Comparison of ENCODE assay signal across 21 mouse cellular contexts in the genomic region with DNA sequence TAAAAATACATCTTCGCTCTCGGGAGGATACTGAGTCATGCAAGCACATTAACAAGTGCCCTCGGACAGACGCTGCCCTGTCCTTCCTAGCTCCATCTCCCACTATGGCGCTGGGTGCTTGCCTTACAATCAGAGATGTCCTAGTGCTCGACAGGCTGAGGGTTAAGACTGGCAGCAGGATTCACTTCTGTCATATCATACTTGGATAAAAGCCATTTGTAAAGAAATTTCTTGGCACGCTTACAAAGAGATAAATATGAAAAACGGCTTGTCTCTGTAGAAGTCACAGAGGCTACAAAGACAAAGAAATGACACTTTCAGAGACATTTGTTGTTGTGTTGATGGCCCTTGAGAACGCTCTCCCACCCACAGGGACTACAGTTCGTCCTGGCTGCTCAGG.
A peak's percentile ranks its signal among the peaks of the same experiment; 100 is the strongest.
DNase-seq lines count a peak whose midpoint lies in the region; ATAC-seq and TF ChIP-seq lines count a peak whose summit lies in the region.
"Had no signal": no experiment of that assay in that cellular context is flagged by ENCODE, and none has a peak within 500 bp of the region (broad histone marks: within the 10 kb centered on the region; RNA-seq: fewer than 3 reads in every experiment).

No protein-coding gene starts in this region.

- ATAC-seq in lung, embryonic 14.5 days (ENCODE audit: insufficient read depth): no peak
- ATAC-seq in megakaryocyte-erythroid progenitor cell, adult 5-6 weeks (replicated peaks; ENCODE audit: low FRiP score, low TSS enrichment, poor library complexity, severe bottlenecking): peak; percentile 69
- ATAC-seq: activated CD4-positive, CD25-positive, alpha-beta regulatory T cell, adult 4 months; forebrain, embryonic 13.5 days; forebrain, embryonic 15.5 days; Patski had no signal

- H3K27me3 ChIP-seq in lung, embryonic 14.5 days (ENCODE audit: insufficient read depth, low read length): no peaks in the 10 kb centered on the region
- no peaks in the 10 kb centered on the region for H3K27me3 ChIP-seq in MEL (ENCODE audit: control insufficient read depth in 1 of 2, insufficient read depth in 2 of 2, low read length in 2 of 2)
- H3K27me3 ChIP-seq: embryonic facial prominence, embryonic 12.5 days; forebrain, embryonic 13.5 days; forebrain, embryonic 15.5 days; Patski had no signal

- no peak overlapping the region for H3K4me2 ChIP-seq in lung, embryonic 14.5 days
- H3K4me2 ChIP-seq: embryonic facial prominence, embryonic 12.5 days; forebrain, embryonic 13.5 days; forebrain, embryonic 15.5 days had no signal

- H3K79me2 ChIP-seq in MEL (ENCODE audit: control insufficient read depth, insufficient read depth, low read length, poor library complexity): no peaks in the 10 kb centered on the region

- TF ChIP-seq EP300 in MEL (IDR thresholded peaks at IDR 0.05; ENCODE audit: low read depth in 1 of 2, low read length in 2 of 2): peak; percentile 31 to 47; a peak in 3 of 4 replicates

- no peak for TF ChIP-seq RAD21 in MEL (IDR thresholded peaks at IDR 0.05; ENCODE audit: low read depth, low read length)

- WGBS in lung, embryonic 14.5 days: 57% methylated on average over 10 of the region's 10 CpGs

- H3K27ac ChIP-seq in lung, embryonic 14.5 days (ENCODE audit: low read depth): no peak overlapping the region
- peak overlapping the region; percentile 58; the same call in 1 of the 2 replicates for H3K27ac ChIP-seq in MEL (ENCODE audit: control insufficient read depth, low read depth, low read length)
- H3K27ac ChIP-seq: embryonic facial prominence, embryonic 10.5 days; embryonic facial prominence, embryonic 12.5 days; forebrain, embryonic 13.5 days; forebrain, embryonic 15.5 days had no signal

- DNase-seq in adrenal gland, adult 2 months: peak; percentile 13
- DNase-seq in adrenal gland, postnatal 25 days: no peak
- peak; percentile 47 for DNase-seq in lung, embryonic 14.5 days
- no peak for DNase-seq in lung, postnatal 25 days (ENCODE audit: low spot score)
- DNase-seq in MEL (ENCODE audit: low read depth, low spot score): peak; percentile 76
- DNase-seq in B cell, adult 2 months: no peak
- DNase-seq: adrenal gland, postnatal 10 days; adrenal gland, postnatal 36 days; cerebellum, adult 11-12 months; cerebellum, adult 2 months; cerebellum, adult 9-10 months; cerebellum, postnatal 10 days; cerebellum, postnatal 25 days; forebrain, postnatal 0 days had no signal

- H3K36me3 ChIP-seq in lung, embryonic 14.5 days (ENCODE audit: insufficient read depth): no peaks in the 10 kb centered on the region
- peaks cover 0 to 18% of the 10 kb centered on the region in 2 experiments; a peak in 2 of 4 replicates for H3K36me3 ChIP-seq in MEL (ENCODE audit: control insufficient read depth in 1 of 2, insufficient read depth in 2 of 2, low read length in 2 of 2)
- H3K36me3 ChIP-seq: embryonic facial prominence, embryonic 10.5 days; embryonic facial prominence, embryonic 12.5 days; forebrain, embryonic 15.5 days had no signal

- H3K9me3 ChIP-seq in lung, embryonic 14.5 days (ENCODE audit: low read depth, low read length): no peaks in the 10 kb centered on the region
- no peaks in the 10 kb centered on the region for H3K9me3 ChIP-seq in MEL (replicated peaks; ENCODE audit: insufficient read depth, low read length)
- H3K9me3 ChIP-seq: embryonic facial prominence, embryonic 10.5 days; embryonic facial prominence, embryonic 12.5 days; forebrain, embryonic 13.5 days; forebrain, embryonic 15.5 days had no signal

- H3K4me3 ChIP-seq in lung, embryonic 14.5 days (ENCODE audit: low read depth, low read length): no peak overlapping the region
- peak overlapping the region; percentile 3 to 29; a peak in 1 of 4 replicates for H3K4me3 ChIP-seq in MEL (ENCODE audit: control insufficient read depth in 1 of 2, insufficient read depth in 1 of 2, low read depth in 2 of 2, low read length in 2 of 2)
- H3K4me3 ChIP-seq: embryonic facial prominence, embryonic 10.5 days; embryonic facial prominence, embryonic 12.5 days; forebrain, embryonic 13.5 days; forebrain, embryonic 15.5 days had no signal

- H3K4me1 ChIP-seq in lung, embryonic 14.5 days (ENCODE audit: insufficient read depth): no peaks in the 10 kb centered on the region
- H3K4me1 ChIP-seq in MEL (ENCODE audit: control insufficient read depth in 1 of 2, insufficient read depth in 2 of 2, low read length in 2 of 2): peaks cover 8 to 10% of the 10 kb centered on the region in 2 experiments
- H3K4me1 ChIP-seq: embryonic facial prominence, embryonic 12.5 days; forebrain, embryonic 13.5 days; forebrain, embryonic 15.5 days had no signal

- TF ChIP-seq POLR2A in MEL (IDR thresholded peaks at IDR 0.05; ENCODE audit: control insufficient read depth in 1 of 2, insufficient read depth in 1 of 2, low read depth in 1 of 2, low read length in 2 of 2, poor library complexity in 1 of 2): no peak

- no peak for TF ChIP-seq CTCF in lung, embryonic 14.5 days (IDR thresholded peaks at IDR 0.05; ENCODE audit: low read depth)
- no peak for TF ChIP-seq CTCF in MEL (IDR thresholded peaks at IDR 0.05 in 2 of 3, conservative IDR thresholded peaks at IDR 0.05 in 1 of 3; ENCODE audit: control insufficient read depth in 1 of 3, insufficient read depth in 1 of 3, low read depth in 2 of 3, low read length in 3 of 3, poor library complexity in 1 of 3, severe bottlenecking in 1 of 3)

- no peak overlapping the region for H3K9ac ChIP-seq in lung, embryonic 14.5 days
- H3K9ac ChIP-seq in MEL (ENCODE audit: control insufficient read depth, low read depth, low read length, poor library complexity, severe bottlenecking): peak overlapping the region; percentile 14; the same call in 1 of the 2 replicates
- H3K9ac ChIP-seq: embryonic facial prominence, embryonic 12.5 days; forebrain, embryonic 13.5 days; forebrain, embryonic 15.5 days; forebrain, postnatal 0 days had no signal

TF ChIP-seq in MEL, 35 proteins besides CTCF, POLR2A, EP300 and RAD21:
- TF ChIP-seq TCF12 (IDR thresholded peaks at IDR 0.05; ENCODE audit: low read depth, low read length) (no peak), RCOR1 (IDR thresholded peaks at IDR 0.05; ENCODE audit: low read depth, low read length) (no peak), GATA1 (IDR thresholded peaks at IDR 0.05; ENCODE audit: low read depth, low read length) (peak; percentile 51), ZKSCAN1 (IDR thresholded peaks at IDR 0.05; ENCODE audit: low read depth, low read length) (no peak), BHLHE40 (IDR thresholded peaks at IDR 0.05; ENCODE audit: borderline replicate concordance, low read depth, low read length) (0 out of 2 replicates have a peak, but pooled peaks have one; percentile 15), ZC3H11A (IDR thresholded peaks at IDR 0.05; ENCODE audit: low read depth, low read length) (no peak), ETS1 (IDR thresholded peaks at IDR 0.05; ENCODE audit: low read depth, low read length) (peak; percentile 42)

Comparison
In these comparisons a context has a peak if more than half of its experiments do, and no peak if none do; other contexts are left out.
1. DNase-seq: peak in adrenal gland, adult 2 months (single experiment), lung, embryonic 14.5 days (single experiment) and MEL (single experiment); none in adrenal gland, postnatal 25 days (single experiment), lung, postnatal 25 days (single experiment) and B cell, adult 2 months (0 of 2).